Mouse (Mus musculus): ENCODE measurements around the gene Coa3.

DNA sequence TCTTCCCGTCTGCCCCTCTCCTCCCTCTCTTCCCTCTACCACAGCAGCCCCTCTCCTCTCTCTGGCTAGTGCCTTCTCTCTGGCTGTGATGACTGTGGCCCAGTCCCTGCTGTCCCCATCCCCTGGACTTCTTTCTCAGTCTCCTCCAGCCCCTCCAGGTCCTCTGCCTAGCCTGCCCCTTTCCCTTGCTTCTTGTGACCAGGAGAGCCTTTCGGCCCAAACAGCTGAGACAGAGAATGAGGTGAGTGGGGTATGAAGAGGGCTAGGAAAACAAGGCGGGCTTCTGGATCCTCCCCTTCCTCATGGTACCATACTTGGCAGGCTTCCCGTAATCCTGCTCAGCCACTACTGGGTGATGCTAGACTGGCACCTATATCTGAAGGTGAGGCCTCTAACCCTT, 3.6 kb downstream of the Coa3 start:
- TF ChIP-seq CTCF (IDR thresholded peaks at IDR 0.05 in 2 of 3, conservative IDR thresholded peaks at IDR 0.05 in 1 of 3; ENCODE audit: control insufficient read depth in 1 of 3, insufficient read depth in 1 of 3, low read depth in 2 of 3, low read length in 3 of 3, poor library complexity in 1 of 3, severe bottlenecking in 1 of 3) = no peak
- TF ChIP-seq EP300 (IDR thresholded peaks at IDR 0.05; ENCODE audit: low read depth in 1 of 2, low read length in 2 of 2) = no peak
- TF ChIP-seq POLR2A (IDR thresholded peaks at IDR 0.05; ENCODE audit: control insufficient read depth in 1 of 2, insufficient read depth in 1 of 2, low read depth in 1 of 2, low read length in 2 of 2, poor library complexity in 1 of 2) = 0 out of 4 replicates have a peak, but pooled peaks of 1 of the 2 experiments have one; percentile 16
- TF ChIP-seq ZC3H11A (IDR thresholded peaks at IDR 0.05; ENCODE audit: low read depth, low read length) = no peak
- no peak for TF ChIP-seq MAZ (IDR thresholded peaks at IDR 0.05; ENCODE audit: low read depth, low read length)
- no peak for TF ChIP-seq TCF12 (IDR thresholded peaks at IDR 0.05; ENCODE audit: low read depth, low read length)
- no peak for TF ChIP-seq GATA1 (IDR thresholded peaks at IDR 0.05; ENCODE audit: low read depth, low read length)
- TF ChIP-seq CHD1 (IDR thresholded peaks at IDR 0.05; ENCODE audit: low read depth, low read length) = no peak
- no peak for TF ChIP-seq KAT2A (conservative IDR thresholded peaks at IDR 0.05; ENCODE audit: low read depth, low read length)
- no peak for TF ChIP-seq USF1 (IDR thresholded peaks at IDR 0.05; ENCODE audit: low read depth, low read length)
- TF ChIP-seq ZNF384 (IDR thresholded peaks at IDR 0.05; ENCODE audit: low read depth, low read length) = no peak

Measured in MEL (cell line).